Mouse (Mus musculus): ENCODE results near the gene Clec16a.

Gene Clec16a

DNA sequence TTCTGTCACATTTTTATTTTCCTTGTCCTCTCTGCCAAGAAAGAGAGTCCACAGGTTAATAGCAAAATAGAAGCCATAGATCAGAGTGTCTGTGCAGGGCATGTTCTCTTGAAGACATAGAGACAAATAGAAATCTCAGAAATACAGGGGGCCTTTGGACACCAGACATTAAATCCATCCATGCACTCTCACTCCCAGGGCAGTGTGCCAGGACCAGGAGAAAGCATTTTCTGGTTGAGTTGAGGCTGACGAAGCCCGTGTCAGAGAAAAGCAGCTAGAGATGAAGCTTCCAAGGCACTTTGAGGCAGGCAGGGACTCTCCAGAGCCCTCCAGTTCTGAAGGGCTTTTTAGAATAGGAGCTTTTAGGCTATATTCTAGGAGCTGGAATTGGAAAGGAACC is 171.6 kb downstream of the Clec16a start:
- DNase-seq (ENCODE audit: low read depth, low spot score): no peak

- no peak for DNase-seq (ENCODE audit: low read depth, low spot score)
These were observed 174.8 kb downstream of the Clec16a start for GRCm38 (mm10) chr16:10719971-10720370.

- DNase-seq (ENCODE audit: low read depth, low spot score): peak; percentile 43
These were observed 177.9 kb downstream of the Clec16a start for GRCm38 (mm10) chr16:10722882-10723544.

- DNase-seq (ENCODE audit: low read depth, low spot score): no peak
These were observed 178.9 kb downstream of the Clec16a start for GRCm38 (mm10) chr16:10723816-10724647.

DNA sequence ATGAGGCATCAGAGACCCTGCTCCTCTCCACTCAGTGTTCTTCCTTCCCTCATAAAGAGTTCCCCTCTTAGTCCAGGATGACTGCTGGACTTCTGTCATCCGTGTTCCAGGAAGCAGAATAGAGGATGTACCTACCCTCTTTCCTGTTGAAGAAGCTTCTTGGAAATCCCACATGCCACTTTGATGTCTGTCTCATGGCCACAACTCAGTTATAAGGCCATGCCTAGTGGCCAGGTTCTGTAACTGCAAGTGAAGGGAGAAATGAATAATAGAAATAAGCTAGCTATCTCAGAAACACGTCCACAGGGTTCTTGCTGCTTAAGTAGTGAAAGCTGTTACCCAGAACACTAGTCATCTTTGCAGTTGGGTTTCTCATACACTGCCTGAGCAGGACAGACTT is 180.0 kb downstream of the Clec16a start:
- DNase-seq (ENCODE audit: low read depth, low spot score): peak; percentile 15

GRCm38 (mm10) chr16:10727630-10728029 is 182.5 kb downstream of the Clec16a start:
- no peak for DNase-seq (ENCODE audit: low read depth, low spot score)

- no peak for DNase-seq (ENCODE audit: low read depth, low spot score)
These were observed 183.7 kb downstream of the Clec16a start for GRCm38 (mm10) chr16:10728886-10729285.

GRCm38 (mm10) chr16:10730941-10731340 is 185.8 kb downstream of the Clec16a start:
- DNase-seq (ENCODE audit: low read depth, low spot score): no peak

DNA sequence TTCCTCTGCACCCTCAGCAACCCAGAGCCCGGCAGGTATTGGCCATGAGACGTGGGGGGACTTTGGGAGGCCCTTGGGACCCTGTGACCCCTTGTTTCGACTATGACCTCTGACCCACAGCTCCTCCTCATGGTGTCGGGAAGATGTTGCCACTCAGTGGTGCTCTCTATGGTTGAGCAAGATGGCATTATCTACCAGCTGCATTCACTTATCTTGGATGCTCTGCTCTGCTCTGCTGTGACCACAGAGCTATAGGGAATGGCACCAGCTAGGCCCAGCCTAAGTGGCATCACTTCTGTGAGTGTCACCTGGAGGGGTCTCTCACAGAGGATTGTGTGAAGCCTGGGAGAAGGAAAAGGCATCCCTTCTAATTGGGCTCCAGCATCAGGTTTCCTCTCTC is 186.6 kb downstream of the Clec16a start:
- DNase-seq (ENCODE audit: low read depth, low spot score): no peak

DNA sequence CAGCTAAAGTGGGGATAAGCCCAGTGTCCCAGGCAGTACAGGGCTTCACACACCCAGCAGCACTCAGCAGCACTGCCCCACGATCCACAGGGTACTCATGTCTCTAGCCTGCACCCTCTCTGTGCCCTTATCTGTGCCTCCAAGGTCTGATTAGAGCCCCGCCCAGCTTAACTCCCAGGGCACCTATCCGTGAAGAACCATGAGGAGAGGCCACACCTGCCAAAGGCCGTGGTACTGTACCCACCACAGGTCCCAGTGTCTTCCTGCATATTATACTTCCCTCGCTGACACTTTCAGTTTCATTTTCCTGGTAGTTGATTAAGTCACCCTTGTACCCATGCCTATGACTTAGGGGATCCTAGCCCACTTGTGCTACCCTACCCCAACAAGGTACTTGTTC is 187.3 kb downstream of the Clec16a start:
- DNase-seq (ENCODE audit: low read depth, low spot score): no peak

DNA sequence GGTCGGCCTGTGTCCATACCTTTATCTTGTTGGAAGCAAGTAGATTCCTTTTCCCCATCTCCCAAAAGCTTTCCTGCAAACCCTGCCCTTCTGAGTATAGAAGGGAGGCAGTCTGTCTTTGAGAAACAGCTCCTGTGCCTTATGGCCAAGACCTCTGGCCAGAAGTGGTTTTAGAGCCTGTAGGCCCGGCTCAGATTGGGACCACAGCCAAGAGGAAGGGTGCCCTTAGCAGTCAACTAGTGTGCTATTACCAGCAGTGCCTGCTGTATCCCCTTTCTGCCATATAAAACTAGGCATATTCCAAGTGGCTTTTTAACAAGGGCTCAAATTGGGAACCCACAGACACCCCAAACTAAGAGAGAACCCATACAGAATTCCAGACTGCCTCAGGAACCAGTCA is 190.6 kb downstream of the Clec16a start:
- DNase-seq (ENCODE audit: low read depth, low spot score): no peak

DNA sequence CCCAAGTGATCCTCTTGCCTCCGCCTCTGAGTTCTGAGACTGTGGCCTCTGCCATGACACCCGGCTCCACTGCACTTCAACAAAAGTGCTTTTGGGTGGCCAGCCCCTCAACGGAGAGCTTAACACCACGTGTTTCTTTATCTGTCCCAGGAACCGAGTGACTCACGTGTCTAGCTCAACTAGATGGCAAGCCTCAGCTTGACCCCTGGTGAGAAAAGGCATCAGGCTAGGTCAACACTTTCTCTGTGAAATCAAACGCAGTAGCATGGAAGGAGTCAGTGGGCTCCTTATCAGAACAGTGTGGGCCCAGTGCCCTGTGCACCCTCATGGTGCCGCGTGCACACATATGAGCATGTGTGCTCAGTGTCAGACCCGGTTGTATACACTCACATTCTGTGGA is 191.2 kb downstream of the Clec16a start:
- no peak for DNase-seq (ENCODE audit: low read depth, low spot score)

GRCm38 (mm10) chr16:10737571-10737970 is 192.4 kb downstream of the Clec16a start:
- DNase-seq (ENCODE audit: low read depth, low spot score): no peak

GRCm38 (mm10) chr16:10738866-10739265 is 193.7 kb downstream of the Clec16a start:
- DNase-seq (ENCODE audit: low read depth, low spot score): no peak

DNA sequence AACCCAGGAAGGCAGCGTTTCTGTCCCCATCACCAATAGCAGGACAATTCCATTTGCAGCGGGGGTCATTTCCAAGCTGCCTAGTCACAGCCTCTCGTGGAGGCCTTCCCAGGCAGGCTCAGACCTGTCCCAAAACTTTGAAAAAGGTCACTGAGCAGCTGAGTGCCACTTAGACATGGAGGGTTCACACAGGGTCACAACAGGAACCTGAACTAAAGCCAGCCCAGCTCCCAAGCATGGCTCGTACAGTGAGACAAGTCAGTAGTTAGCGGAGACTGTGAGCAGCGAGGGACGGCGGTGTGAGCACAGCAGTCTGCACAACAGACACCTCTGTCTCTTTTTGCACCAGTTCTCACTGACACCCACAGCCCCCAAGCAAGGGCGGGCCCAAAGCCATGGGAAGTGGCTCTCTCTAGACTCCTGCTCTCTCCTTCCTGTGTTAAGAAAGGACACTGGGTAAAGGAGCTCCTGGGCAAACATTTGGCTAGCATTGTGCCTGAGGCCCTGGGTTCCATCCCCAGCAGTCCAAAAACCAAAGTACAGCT is 194.8 kb downstream of the Clec16a start:
- peak; percentile 12 for DNase-seq (ENCODE audit: low read depth, low spot score)

GRCm38 (mm10) chr16:10741082-10741481 is 195.9 kb downstream of the Clec16a start:
- no peak for DNase-seq (ENCODE audit: low read depth, low spot score)

- DNase-seq (ENCODE audit: low read depth, low spot score): no peak
These were observed 204.1 kb downstream of the Clec16a start for GRCm38 (mm10) chr16:10749226-10749625.

DNA sequence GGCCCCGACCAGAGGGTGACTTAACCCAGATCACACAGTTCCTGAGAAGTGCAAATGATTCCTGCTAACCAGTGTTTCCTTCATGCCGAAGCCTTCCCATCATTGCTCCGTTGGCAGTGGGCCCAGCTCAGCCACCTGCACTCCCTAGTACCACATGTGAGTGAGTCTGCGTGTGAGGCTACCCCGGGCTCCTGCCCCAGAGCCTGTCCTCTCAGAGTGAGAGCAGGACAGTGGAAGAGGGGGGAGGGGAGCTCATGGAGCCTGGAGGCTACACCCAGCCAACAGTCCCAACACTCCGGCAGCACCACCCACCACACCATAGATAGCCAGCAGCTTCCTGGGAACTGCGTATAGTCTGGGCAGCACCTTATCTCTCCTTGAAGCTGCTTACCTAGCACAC is 204.7 kb downstream of the Clec16a start:
- no peak for DNase-seq (ENCODE audit: low read depth, low spot score)

DNA sequence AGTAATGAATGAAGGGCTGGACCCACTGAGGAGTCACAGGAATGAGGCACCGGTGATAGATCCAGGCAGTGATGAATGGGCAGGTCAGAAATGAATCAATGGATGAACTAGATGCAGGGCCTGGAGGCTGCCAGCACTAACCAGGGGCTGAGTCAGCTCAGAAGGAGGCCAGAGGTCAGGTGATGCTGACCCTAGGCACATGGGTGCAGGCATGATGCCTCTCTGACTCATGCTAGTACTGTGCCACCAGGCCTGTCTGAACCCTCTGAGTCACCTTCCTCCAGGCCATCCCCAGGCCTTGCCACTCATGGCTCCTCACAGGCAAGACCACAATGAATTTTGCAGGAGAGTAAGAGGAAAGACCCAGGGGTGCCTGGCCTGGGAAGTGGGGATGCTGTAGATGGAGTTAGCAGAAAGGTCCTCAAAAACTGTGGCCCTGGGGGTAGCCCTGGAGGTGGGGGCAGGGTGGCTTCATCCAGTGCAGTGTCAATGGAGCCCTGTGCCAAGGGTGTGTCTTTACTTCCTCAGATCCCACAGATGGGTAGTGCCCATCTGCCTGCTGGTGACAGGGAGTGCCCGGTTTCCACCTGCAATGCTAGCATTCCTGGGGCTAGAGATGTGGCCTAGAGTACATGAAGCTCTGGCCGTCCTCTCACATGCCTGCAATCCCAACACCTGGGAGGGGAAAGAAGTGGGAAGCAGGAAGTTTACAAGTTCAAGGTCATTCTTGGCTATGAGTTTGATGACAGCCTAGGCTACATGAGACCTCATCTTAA is 209.6 kb downstream of the Clec16a start:
- no peak for DNase-seq (ENCODE audit: low read depth, low spot score)

DNA sequence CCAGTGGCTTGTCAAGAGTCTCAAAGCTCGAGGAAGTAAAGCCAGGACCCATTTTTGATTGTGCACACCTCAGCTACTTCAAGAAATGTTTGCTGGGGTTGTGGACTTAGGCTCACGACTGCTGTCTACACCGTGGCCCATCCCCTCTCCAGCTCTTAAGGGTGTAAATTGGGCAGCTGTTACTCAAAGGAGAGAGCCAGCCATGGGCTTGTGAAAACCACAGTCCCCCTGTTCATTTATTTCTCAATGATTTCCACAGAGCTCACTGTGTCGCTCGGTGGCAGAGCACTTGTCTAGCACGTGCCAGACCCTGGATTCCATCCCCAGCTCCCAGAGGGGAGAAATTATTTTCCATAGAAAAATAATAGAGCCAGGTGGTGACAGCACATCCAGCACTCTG is 211.0 kb downstream of the Clec16a start:
- DNase-seq (ENCODE audit: low read depth, low spot score): no peak

- DNase-seq (ENCODE audit: low read depth, low spot score): no peak
These were observed 216.0 kb downstream of the Clec16a start for GRCm38 (mm10) chr16:10761182-10761581.

- DNase-seq (ENCODE audit: low read depth, low spot score): no peak
These were observed 217.5 kb downstream of the Clec16a start for GRCm38 (mm10) chr16:10762569-10763180.

Data from ES-CJ7 (cell line).